Mouse (Mus musculus): ENCODE data around the gene Fn3krp. TPM values are rescaled to one million over a fixed set of nuclear protein-coding genes. Genes with fewer than 3 reads are reported as not detected.

The Fn3krp gene
- total RNA-seq (2021) = 10 to 100 TPM; 17.3 to 21.8 TPM
- long read RNA-seq, experiment 1 = 0 reads
- long read RNA-seq, experiment 2, partial matches to known transcripts = 0 of 2 reads
- long read RNA-seq, experiment 2, other reads (novel, unspliced or antisense) = 0 of 2 reads

- peak; percentile 93 to 96 for DNase-seq (ENCODE audit: low spot score in 2 of 2)
Measured at GRCm38 (mm10) chr11:121420830-121421552, at the start of gene Fn3krp. Gene Fn3krp (plus strand): TSS chr11:121421401.

DNA sequence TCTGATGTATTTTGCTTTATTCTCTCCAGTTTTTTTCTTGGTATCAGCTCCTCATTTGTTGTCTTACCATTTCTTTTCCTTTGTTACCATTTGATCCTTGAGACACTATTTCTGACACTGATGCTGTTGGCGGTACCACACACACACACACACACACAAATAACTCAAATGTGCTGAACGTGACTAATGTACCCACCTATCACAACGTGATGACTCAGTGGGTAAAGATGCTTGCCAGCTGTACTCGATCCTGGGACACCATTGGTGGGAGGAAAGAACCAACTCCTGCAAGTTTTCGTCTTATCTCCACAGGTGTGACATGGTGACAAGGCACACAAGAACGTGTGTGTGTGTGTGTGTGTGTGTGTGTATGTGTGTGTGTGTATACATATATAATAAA, 47.9 kb upstream of the Fn3krp start:
- DNase-seq (ENCODE audit: low spot score in 2 of 2) = no peak

DNA sequence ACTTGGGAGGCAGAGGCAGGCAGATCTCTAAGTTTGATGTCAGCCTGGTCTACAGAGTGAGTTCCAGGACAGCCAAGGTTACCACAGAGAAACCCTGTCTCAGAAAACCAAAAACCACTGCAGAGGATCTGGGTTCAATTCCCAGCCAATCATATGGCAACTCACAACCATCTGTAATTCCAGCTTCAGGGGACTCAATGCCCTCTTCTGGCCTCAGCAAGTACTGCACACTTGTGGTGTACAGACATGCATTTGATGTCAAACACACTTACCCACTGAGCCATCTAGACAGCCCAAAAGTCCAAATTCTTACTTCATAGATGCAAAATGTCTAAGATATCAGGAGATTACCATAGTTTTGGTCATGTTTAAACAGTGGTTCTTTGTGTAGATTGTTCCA, 42.6 kb upstream of the Fn3krp start:
- no peak for DNase-seq (ENCODE audit: low spot score in 2 of 2)

DNA sequence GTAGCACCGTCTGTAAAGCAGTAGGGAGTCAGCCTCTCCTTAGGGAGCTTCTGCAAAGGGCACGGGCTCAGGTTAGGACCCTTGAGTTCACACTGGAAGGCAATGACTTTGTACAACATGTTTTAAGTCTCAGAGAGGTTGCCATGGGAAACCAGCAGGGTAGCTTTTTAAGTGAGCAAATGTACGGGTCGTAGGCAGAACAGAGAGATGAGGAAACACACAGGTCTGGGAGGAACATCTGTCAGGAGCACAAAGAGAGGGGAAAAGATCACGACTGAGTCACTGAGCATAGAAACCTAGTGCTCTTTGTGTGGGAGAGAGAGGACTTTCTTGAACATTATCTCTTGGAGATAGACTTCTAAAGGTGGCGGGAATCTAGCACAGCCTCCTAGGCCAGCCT, 40.9 kb upstream of the Fn3krp start:
- DNase-seq (ENCODE audit: low spot score in 2 of 2) = no peak

DNA sequence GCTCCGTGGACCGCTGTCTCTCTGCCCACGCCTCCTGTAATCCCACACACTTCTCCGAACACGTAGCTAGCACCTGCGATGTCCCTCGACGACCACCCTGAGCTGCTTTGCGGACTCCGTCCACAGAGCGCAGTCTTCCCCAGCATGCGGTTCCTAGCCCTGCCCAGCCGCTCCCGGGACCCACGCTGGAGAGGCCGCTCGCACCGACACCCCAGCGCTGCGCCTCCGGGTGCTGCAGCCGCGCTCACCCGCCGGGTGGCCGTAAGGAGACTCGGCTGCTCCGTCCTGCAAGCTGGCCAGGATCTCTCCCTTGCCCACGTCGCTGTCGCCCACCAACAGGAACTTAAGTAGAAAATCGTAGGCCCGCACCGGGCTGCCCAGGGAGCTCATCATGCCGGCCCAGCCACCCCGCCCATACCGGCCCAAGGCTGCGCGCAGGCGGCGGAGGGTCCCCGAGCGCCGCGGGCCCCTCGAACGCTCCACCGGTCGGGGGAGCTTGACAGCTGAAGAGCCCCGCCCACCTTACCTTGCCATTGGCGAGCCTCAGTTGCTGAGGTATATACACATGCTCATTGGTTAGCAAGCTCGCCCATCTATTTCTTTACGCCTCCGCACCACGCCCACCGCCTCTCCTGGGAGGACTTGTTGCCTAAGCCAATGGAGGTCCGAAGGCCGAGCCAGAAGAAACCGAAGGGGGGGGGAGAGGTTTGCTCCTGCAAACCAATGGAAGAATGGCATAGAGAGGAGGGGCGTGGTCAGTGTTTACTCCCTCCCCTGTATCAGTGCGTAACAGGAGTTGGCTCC, 33.2 kb upstream of the Fn3krp start, which contains the start of gene Rab40b:
TSS of gene Rab40b (minus strand) at position 502 of the 804 bp plus-strand sequence.
- peak; percentile 76 for DNase-seq (ENCODE audit: low spot score in 2 of 2)

DNA sequence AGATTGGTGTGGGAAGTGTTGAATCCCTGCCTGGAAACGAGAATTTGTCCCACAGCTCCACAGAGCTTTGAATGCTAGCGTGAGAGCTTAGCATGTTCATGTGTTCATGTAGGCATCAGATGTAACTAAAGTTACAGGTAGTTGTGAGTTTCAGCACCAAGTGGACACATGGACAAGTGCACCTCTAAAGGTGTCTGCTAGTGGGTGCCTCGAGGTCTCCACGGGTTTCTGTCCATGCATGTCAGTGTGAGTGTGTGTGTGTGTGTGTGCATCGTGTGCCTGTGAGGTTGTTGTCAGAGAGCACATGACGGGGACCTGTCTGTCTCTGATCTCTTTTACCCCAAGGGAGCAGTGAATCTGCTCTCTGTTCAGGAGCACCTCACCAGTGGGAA, 32.7 kb upstream of the Fn3krp start:
- DNase-seq (ENCODE audit: low spot score in 2 of 2) = no peak

GRCm38 (mm10) chr11:121390793-121391192, 30.4 kb upstream of the Fn3krp start:
- DNase-seq (ENCODE audit: low spot score in 2 of 2) = no peak

DNA sequence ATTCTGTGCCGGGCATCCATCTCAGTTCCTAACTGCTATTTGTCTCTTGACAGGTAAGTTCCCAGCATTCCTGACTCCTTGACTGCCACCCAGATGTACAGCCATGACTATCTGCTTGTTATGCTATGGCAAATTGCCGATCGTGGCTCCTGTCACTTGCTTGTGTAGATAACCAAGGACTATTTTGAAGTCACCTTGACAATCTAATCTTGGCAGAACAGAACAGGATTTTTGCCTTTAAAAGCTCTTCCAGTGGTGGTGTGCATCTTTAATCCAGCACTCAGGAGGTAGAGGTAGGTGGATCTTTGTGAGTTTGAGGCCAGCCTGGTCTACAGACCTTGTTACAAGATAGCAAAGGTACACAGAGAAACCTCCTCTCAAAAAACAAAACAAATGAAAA, 28.8 kb upstream of the Fn3krp start:
- no peak for DNase-seq (ENCODE audit: low spot score in 2 of 2)

- DNase-seq (ENCODE audit: low spot score in 2 of 2) = no peak
Measured at GRCm38 (mm10) chr11:121407366-121408155, 13.6 kb upstream of the Fn3krp start.

GRCm38 (mm10) chr11:121414762-121415161, 6.4 kb upstream of the Fn3krp start:
- DNase-seq (ENCODE audit: low spot score in 2 of 2) = no peak

GRCm38 (mm10) chr11:121415351-121415750, 5.8 kb upstream of the Fn3krp start:
- DNase-seq (ENCODE audit: low spot score in 2 of 2) = no peak

DNA sequence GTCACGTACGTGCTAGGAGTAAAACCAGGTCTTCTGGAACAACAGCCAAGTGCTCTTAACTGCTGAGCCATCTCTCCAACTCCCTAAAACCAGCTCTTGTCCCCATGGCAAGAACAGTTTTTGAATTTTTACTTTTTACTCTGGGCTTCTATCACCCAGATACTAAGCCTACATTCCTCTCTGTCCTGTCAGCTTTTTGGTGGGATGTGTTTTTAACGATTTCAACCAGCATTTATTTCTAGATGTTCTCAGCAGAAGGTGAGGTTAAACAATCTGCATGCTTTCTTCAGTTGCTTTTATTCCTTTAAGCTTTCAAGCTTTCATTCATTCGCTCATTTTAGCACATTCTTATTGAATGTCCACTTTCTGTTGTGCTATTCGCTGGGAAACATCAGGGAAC, 3.2 kb upstream of the Fn3krp start:
- no peak for DNase-seq (ENCODE audit: low spot score in 2 of 2)

- no peak for DNase-seq (ENCODE audit: low spot score in 2 of 2)
Measured at GRCm38 (mm10) chr11:121418932-121419331, 2.3 kb upstream of the Fn3krp start.

- no peak for DNase-seq (ENCODE audit: low spot score in 2 of 2)
Measured at GRCm38 (mm10) chr11:121420379-121420778, 822 bp upstream of the Fn3krp start.

- no peak for DNase-seq (ENCODE audit: low spot score in 2 of 2)
Measured at GRCm38 (mm10) chr11:121421553-121422173, 462 bp downstream of the Fn3krp start.

- DNase-seq (ENCODE audit: low spot score in 2 of 2) = no peak
Measured at GRCm38 (mm10) chr11:121433397-121433796, 12.2 kb downstream of the Fn3krp start.

GRCm38 (mm10) chr11:121434156-121435155, 13.3 kb downstream of the Fn3krp start, which contains the start of gene Fn3k:
Gene Fn3k (plus strand): TSS chr11:121434913.
- peak; percentile 82 to 85 for DNase-seq (ENCODE audit: low spot score in 2 of 2)

- no peak for DNase-seq (ENCODE audit: low spot score in 2 of 2)
Measured at GRCm38 (mm10) chr11:121437236-121437635, 16.0 kb downstream of the Fn3krp start.

DNA sequence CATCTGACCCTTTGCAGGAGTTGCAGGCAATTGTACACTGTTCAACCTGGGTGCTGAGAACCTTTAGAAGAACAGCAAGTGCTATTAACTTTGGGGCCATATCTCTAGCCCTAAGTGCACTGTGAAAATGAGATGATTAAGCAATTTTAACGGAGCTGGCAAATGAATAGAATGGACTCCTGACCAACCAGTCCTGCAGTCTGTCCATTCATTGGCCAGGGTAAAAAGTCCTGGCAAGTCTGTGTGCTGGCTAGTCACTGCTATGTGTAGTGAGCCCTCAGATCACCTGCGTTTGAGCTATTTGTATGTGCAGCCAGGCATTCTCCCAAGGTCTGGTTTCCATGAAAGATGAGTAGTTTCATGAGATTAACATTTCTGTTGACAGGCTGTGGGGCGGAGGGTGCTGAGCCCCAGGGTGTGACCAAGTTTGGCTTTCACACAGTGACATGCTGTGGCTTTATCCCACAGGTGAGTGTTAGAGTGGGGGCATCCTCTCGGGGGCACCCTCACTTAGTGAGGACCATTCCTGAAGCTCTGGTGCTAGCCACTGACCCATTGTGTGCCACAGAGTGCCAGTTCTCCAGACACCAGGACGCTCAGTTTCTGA, 18.6 kb downstream of the Fn3krp start:
- DNase-seq (ENCODE audit: low spot score in 2 of 2) = no peak

Data from adrenal gland, adult 18-20 months (tissue).